Mouse (Mus musculus) kidney, postnatal 10 days (tissue): ENCODE measurements around the gene Zc3h14.

ENCODE experiments used
- DNase-seq: peaks from one replicate; pipeline ENCODE4 v3.0.0; 2021; ENCODE audit warnings: mixed read lengths

Zc3h14 gene

DNA sequence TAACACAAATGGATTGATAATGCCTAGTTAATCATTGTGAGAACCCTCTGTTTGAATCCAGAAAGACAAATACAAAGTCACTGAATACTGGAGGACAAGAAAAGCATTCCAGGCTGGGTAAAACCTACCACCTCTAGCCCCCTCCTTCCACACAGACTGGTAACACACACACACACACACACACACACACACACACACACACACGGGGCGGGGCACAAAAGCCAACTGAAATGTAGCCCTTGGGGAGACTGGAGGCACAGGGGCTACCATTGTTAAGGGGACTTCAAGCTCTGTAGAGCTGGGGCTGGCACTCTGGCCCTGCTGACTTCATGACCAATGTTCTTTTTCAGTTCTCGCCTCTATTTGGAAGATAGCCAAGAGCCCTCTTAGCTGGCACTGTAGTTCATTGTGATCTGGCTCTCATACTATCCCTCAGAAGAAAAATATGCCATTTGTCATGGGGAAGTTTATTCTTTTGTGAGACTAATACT, 5.7 kb upstream of the Zc3h14 start:
- no peak for DNase-seq

GRCm38 (mm10) chr12:98745626-98746025, 1.1 kb upstream of the Zc3h14 start:
- DNase-seq: no peak

- peak; percentile 73 for DNase-seq
Observed at GRCm38 (mm10) chr12:98746131-98746530, 633 bp upstream of the Zc3h14 start.

- peak; percentile 28 for DNase-seq
Observed at GRCm38 (mm10) chr12:98747380-98747753, 603 bp downstream of the Zc3h14 start.

GRCm38 (mm10) chr12:98757636-98758035, 10.9 kb downstream of the Zc3h14 start:
- no peak for DNase-seq

GRCm38 (mm10) chr12:98759700-98760099, 12.9 kb downstream of the Zc3h14 start:
- DNase-seq: no peak

DNA sequence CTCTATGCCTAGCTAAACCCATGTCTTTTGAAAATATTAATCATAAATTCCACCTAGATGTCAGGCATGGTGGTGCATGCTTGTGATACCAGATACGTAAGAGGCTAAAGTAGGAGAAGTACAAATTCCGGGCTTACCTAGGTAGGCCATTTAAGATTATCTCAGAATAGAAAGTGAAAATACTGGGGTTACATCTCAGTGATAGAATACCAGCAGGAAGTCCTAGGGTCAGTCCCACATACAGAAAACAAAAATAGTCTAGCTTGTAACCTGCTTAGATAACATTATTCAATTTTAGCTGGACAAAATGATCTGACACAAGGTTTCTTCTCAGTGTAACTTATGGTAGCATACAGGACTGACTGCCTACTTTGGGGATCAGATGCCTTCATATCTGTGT, 19.5 kb downstream of the Zc3h14 start:
- DNase-seq: no peak

- no peak for DNase-seq
Observed at GRCm38 (mm10) chr12:98777509-98777908, 30.7 kb downstream of the Zc3h14 start.

DNA sequence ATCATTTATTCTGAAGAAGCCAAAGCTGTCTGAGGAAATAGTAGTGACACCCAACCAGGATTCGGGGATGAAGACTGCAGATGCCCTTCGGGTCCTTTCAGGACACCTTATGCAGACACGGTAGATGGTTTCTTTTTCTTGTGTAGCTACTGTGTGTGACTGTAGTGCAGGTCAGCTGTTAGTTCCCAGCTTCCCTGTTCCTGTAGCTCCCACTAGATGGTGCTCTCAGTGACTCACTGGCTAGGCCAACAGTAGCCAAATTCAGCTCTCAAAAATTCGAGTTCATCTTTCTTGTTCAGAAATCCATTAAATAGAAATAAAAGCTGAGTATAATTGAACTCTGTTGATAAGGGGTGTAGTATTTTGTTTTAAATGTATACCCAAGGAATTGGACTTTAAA, 32.4 kb downstream of the Zc3h14 start:
- DNase-seq: peak; percentile 46

GRCm38 (mm10) chr12:98784251-98784650, 37.5 kb downstream of the Zc3h14 start:
- no peak for DNase-seq

DNA sequence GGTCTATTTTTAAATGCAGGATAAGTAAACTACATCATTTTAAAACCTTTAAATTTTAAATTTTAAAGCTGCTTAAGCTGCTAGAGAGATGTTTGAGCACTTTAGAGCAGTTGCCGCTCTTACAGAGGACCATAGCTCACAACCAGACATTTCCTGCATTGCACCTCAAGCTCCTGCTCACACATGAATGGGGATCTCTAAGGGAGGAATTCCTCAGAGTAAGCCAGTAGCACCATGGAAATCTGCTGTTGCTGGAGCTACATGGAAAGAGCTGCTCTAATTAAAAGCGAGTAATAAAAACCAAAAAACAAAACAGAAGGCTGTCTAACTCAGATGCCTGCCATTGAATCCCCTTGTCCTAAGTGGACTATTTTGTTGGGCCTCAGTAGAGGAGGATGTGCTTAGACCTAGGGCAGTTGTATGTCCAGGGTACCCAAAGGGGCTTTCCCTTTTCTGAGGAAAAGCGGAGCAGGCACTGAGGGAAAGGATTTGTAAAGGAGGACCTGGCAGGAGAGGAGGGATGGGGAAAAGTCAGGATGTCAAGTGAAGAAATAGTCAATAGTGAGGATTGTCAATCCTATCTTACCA, 49.1 kb downstream of the Zc3h14 start:
- no peak for DNase-seq

DNA sequence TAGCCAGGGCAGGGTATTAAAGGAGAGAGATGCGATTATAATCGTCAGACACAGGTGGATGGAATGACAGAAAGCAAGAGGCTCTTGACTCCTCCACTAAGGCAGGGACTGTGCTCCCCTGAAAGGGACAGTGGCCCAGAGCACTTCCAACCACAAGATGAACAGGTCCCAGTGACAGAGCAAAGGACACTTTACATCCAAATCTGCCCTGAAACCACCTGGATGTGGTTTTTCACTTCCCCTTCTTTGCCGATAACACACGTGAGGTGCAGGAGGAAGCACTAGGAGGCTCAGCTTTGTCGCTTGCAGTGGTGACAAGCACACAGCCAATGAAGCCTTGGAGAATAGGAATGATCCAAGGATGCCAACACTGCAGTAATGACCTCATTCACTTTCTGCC, 53.6 kb downstream of the Zc3h14 start:
- DNase-seq: no peak

DNA sequence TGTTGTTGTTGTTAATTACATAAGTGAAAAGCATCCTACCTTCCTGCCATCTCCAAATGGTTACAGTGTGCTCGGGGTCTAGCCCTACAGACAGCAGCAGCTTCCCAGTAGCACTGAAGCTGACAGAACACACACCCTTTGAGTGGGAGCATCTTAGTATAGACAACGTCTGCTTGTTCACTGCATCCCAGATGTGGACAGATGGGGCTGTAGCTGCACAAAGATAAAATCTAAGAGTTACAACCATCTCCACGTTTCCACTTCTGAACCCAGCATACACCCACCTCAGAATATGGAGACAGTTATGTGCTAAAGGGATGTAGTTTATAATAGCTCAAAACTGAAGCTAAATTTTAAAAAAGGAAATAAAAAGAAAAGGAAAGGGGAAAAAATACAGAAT, 55.5 kb downstream of the Zc3h14 start:
- DNase-seq: no peak

- no peak for DNase-seq
Observed at GRCm38 (mm10) chr12:98804078-98804748, 57.4 kb downstream of the Zc3h14 start.

DNA sequence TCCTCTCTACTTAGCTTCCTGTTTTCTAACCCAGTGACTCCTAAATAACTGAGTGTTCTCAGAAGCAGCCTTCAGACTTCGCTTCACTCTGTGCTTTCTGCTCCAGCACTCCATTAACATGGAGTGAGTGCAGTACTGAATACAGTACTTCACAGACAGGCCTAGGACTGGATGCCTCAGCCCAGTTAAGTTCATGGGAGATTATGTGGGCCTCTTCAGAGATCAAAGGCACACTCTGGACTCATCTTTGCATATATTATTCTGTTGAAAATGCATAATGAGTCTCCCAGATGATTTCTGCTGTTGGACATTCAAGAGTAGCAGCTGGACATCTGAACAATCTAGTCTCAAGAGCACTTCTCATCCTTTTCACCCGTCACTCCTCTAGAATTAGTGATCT, 74.0 kb downstream of the Zc3h14 start:
- no peak for DNase-seq

- DNase-seq: no peak
Observed at GRCm38 (mm10) chr12:98831122-98831521, 84.4 kb downstream of the Zc3h14 start.

GRCm38 (mm10) chr12:98832929-98833598, 86.3 kb downstream of the Zc3h14 start:
- DNase-seq: no peak

DNA sequence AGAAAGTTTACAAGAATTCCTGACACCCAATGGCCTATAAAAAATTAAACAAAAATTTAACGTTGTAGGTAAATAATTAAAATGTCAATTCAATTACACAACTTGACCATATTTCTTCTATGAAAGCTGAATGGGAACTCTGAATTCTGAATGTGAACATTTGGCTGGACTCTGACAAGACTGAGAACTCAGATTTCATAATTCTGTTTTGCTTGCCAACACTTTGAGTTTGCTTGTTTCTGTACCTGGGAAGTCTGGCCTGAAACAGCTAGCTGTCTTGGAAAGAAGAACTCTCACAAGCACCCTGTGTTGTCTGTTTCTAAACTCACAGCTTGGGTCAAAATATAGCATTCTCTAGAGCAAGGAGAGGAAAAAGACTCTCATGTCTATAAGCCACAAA, 87.1 kb downstream of the Zc3h14 start:
- DNase-seq: no peak

DNA sequence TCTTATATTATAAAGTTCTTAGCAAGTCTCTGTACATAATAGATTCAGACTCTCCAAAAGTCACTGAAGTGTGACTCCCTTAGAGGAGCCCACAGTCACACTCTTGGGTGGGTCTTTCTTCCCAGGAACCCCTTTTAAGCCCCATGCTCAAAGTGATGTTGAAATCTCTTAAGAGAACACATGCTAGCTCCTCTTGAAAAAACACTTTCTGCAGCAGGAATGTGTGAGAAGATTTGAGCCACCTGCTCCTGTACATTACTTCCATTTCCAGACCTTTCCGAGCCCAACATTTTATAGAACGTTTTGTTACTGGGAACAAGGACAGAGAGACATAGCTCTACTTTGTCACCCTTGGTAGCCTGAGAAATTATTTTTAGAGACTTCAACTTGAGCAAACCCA, 88.1 kb downstream of the Zc3h14 start:
- DNase-seq: no peak

GRCm38 (mm10) chr12:98835466-98835865, 88.7 kb downstream of the Zc3h14 start:
- no peak for DNase-seq
